Comparison of ENCODE assay signal across 8 mouse cellular contexts in the genomic region with DNA sequence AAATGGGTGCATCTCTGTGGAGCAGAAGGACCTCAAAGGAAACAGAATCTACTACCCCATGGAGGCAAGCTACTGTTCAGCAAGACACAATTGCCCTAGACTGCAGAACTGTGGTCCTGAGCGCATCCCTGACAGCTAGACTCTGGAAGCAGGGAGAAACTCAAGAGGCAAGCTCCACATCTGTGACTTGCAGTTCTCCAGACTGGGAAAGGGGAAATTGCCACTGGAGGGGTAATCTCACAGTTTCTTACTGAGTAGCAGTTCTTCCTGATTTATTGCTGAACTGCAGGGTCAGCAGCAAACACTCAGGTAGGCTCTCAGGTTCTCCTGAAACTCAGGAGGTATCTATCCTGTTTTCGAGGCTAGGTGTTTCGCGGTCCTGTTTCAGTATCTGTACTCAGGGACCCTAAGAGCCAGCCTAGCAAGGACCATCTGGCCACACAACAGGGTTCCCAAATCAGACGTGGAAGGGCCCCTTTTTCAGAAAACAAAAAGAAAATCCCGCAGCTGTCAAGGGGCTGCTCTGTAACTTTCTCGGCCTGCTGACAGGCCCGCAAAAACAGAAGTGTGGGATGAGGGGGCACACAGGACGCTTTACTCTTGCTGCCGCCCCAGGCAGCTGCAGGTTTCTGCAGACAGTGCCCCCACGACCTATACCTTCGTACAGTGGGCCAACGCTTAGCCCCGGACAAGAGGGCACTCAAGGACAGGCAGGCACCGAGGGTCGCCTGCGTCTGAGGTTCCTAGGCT. TPM values are rescaled to one million over a fixed set of nuclear protein-coding genes. Genes with fewer than 3 reads are reported as not detected.
DNase-seq lines count a peak whose midpoint lies in the region; ATAC-seq and TF ChIP-seq lines count a peak whose summit lies in the region.

No protein-coding gene starts in this region.

- peaks cover 9% of the 10 kb centered on the region for H3K36me3 ChIP-seq in kidney, embryonic 15.5 days
- H3K36me3 ChIP-seq in forebrain, embryonic 14.5 days (ENCODE audit: control insufficient read depth, insufficient read depth, low read length), result peaks cover 13% of the 10 kb centered on the region
- H3K36me3 ChIP-seq in liver, embryonic 14.5 days (replicated peaks; ENCODE audit: control insufficient read depth, insufficient read depth, low read depth), result no peaks in the 10 kb centered on the region
- H3K36me3 ChIP-seq in stomach, embryonic 16.5 days (ENCODE audit: control insufficient read depth, insufficient read depth, low read length), result no peaks in the 10 kb centered on the region

- TF ChIP-seq EP300 in liver, embryonic 14.5 days (IDR thresholded peaks at IDR 0.05; ENCODE audit: low read depth), result no peak

- H3K4me1 ChIP-seq in kidney, embryonic 15.5 days, result peaks cover 28% of the 10 kb centered on the region
- H3K4me1 ChIP-seq in forebrain, embryonic 14.5 days (ENCODE audit: control insufficient read depth, insufficient read depth, low read length), result peaks cover 13% of the 10 kb centered on the region; the same call in 1 of the 2 replicates
- peaks cover 17 to 27% of the 10 kb centered on the region in 2 experiments for H3K4me1 ChIP-seq in liver, embryonic 14.5 days (replicated peaks; ENCODE audit: control insufficient read depth in 2 of 2, insufficient read depth in 2 of 2, low read length in 1 of 2)
- peaks cover 29% of the 10 kb centered on the region for H3K4me1 ChIP-seq in stomach, embryonic 16.5 days (ENCODE audit: control insufficient read depth, insufficient read depth, low read length)

- H3K4me3 ChIP-seq in kidney, embryonic 15.5 days (replicated peaks), result peak overlapping the region; percentile 87
- H3K4me3 ChIP-seq in forebrain, embryonic 14.5 days (ENCODE audit: low read depth, low read length), result peak overlapping the region; percentile 90
- H3K4me3 ChIP-seq in liver, embryonic 14.5 days (ENCODE audit: insufficient read depth in 1 of 2, low read depth in 2 of 2, low read length in 2 of 2), result peak overlapping the region; percentile 67 to 86
- peak overlapping the region; percentile 96 for H3K4me3 ChIP-seq in stomach, embryonic 16.5 days (replicated peaks; ENCODE audit: low read length)

- TF ChIP-seq CTCF in liver, embryonic 14.5 days (IDR thresholded peaks at IDR 0.05; ENCODE audit: low read depth), result 0 out of 2 replicates have a peak, but pooled peaks have one; percentile 11

- H3K27me3 ChIP-seq in kidney, embryonic 15.5 days, result no peaks in the 10 kb centered on the region
- no peaks in the 10 kb centered on the region for H3K27me3 ChIP-seq in forebrain, embryonic 14.5 days (replicated peaks; ENCODE audit: control insufficient read depth, insufficient read depth, low read length)
- H3K27me3 ChIP-seq in liver, embryonic 14.5 days (ENCODE audit: control insufficient read depth, insufficient read depth, low read length), result no peaks in the 10 kb centered on the region
- no peaks in the 10 kb centered on the region for H3K27me3 ChIP-seq in stomach, embryonic 16.5 days (ENCODE audit: control insufficient read depth, insufficient read depth, low read length)

- 10% methylated on average over 17 of the region's 17 CpGs for WGBS in kidney, embryonic 15.5 days
- 12% methylated on average over 17 of the region's 17 CpGs for WGBS in forebrain, embryonic 14.5 days
- 9% methylated on average over 17 of the region's 17 CpGs for WGBS in liver, embryonic 14.5 days (ENCODE audit: insufficient replicate concordance)
- WGBS in stomach, embryonic 16.5 days, result 7% methylated on average over 17 of the region's 17 CpGs

- no peak for ATAC-seq in kidney, embryonic 15.5 days (replicated peaks; ENCODE audit: low FRiP score)
- no peak for ATAC-seq in forebrain, embryonic 14.5 days
- peak; percentile 11; the same call in 1 of the 2 replicates for ATAC-seq in liver, embryonic 14.5 days (ENCODE audit: insufficient read depth)
- ATAC-seq in stomach, embryonic 16.5 days (ENCODE audit: insufficient read depth, low FRiP score), result no peak

- H3K9ac ChIP-seq in kidney, embryonic 15.5 days, result peak overlapping the region; percentile 91
- peak overlapping the region; percentile 90 for H3K9ac ChIP-seq in forebrain, embryonic 14.5 days (ENCODE audit: low read length)
- H3K9ac ChIP-seq in liver, embryonic 14.5 days (replicated peaks), result peak overlapping the region; percentile 86
- peak overlapping the region; percentile 95 for H3K9ac ChIP-seq in stomach, embryonic 16.5 days (ENCODE audit: low read length)

- DNase-seq in kidney, postnatal 36 days, result no peak
- DNase-seq in MN1 (ENCODE audit: low spot score), result peak; percentile 10
- peak; percentile 4 for DNase-seq in forebrain, embryonic 14.5 days (ENCODE audit: low spot score)
- no peak for DNase-seq in liver, embryonic 14.5 days (ENCODE audit: low read depth in 3 of 3, low spot score in 3 of 3)
- no peak for DNase-seq in adrenal gland, postnatal 25 days
- DNase-seq in lung, postnatal 36 days, result no peak

- H3K9me3 ChIP-seq in kidney, embryonic 15.5 days (replicated peaks), result no peaks in the 10 kb centered on the region
- no peaks in the 10 kb centered on the region for H3K9me3 ChIP-seq in forebrain, embryonic 14.5 days (replicated peaks; ENCODE audit: control insufficient read depth, low read length)
- H3K9me3 ChIP-seq in liver, embryonic 14.5 days (ENCODE audit: control insufficient read depth, low read length), result no peaks in the 10 kb centered on the region
- H3K9me3 ChIP-seq in stomach, embryonic 16.5 days (replicated peaks; ENCODE audit: control insufficient read depth, low read length), result no peaks in the 10 kb centered on the region

- H3K27ac ChIP-seq in kidney, embryonic 15.5 days, result peak overlapping the region; percentile 90
- peak overlapping the region; percentile 84 for H3K27ac ChIP-seq in forebrain, embryonic 14.5 days (ENCODE audit: low read depth, low read length)
- H3K27ac ChIP-seq in liver, embryonic 14.5 days, result peak overlapping the region; percentile 5; the same call in 1 of the 2 replicates
- peak overlapping the region; percentile 77 for H3K27ac ChIP-seq in stomach, embryonic 16.5 days (ENCODE audit: low read length)

- peak overlapping the region; percentile 90 for H3K4me2 ChIP-seq in kidney, embryonic 15.5 days
- H3K4me2 ChIP-seq in forebrain, embryonic 14.5 days (ENCODE audit: low read length), result peak overlapping the region; percentile 60
- peak overlapping the region; percentile 87 for H3K4me2 ChIP-seq in liver, embryonic 14.5 days (ENCODE audit: low read depth)
- H3K4me2 ChIP-seq in stomach, embryonic 16.5 days (ENCODE audit: low read depth, low read length), result peak overlapping the region; percentile 71

RNA-seq across cellular contexts. Expression of gene Capn15, which starts 0.9 kb away (rescaled TPM):
- 22.7 and 31.6 TPM in 2 replicates for polyA plus RNA-seq in kidney, embryonic 15.5 days (2015; fragmentation: Nextera tagmentation; extraction: Ambion mirVana)
- polyA plus RNA-seq in forebrain, embryonic 14.5 days (2014; fragmentation: Nextera tagmentation; extraction: Ambion mirVana), result 17.0 and 20.3 TPM in 2 replicates
- polyA plus RNA-seq in liver, embryonic 14.5 days (2012; rRNA removed), result 7.7 and 9.0 TPM in 2 replicates
- polyA plus RNA-seq in liver, embryonic 14.5 days (2014; fragmentation: Nextera tagmentation; extraction: Ambion mirVana), result 8.3 and 11.8 TPM in 2 replicates
- 21.6 and 23.3 TPM in 2 replicates for polyA plus RNA-seq in stomach, embryonic 16.5 days (2015; fragmentation: Nextera tagmentation; extraction: Ambion mirVana)
- 22.8 and 24.5 TPM in 2 replicates for total RNA-seq in adrenal gland, postnatal 25 days (2021)

RNA-seq across cellular contexts. Expression of gene A930017K11Rik, which starts 32.4 kb away (rescaled TPM):
- polyA plus RNA-seq in kidney, embryonic 15.5 days (2015; fragmentation: Nextera tagmentation; extraction: Ambion mirVana), result 5.4 and 5.7 TPM in 2 replicates
- polyA plus RNA-seq in forebrain, embryonic 14.5 days (2014; fragmentation: Nextera tagmentation; extraction: Ambion mirVana), result 0.18 TPM in 1 of 2 replicates, not detected in the other
- polyA plus RNA-seq in liver, embryonic 14.5 days (2012; rRNA removed), result 0.16 and 0.24 TPM in 2 replicates
- polyA plus RNA-seq in liver, embryonic 14.5 days (2014; fragmentation: Nextera tagmentation; extraction: Ambion mirVana), result 0.13 and 0.37 TPM in 2 replicates
- polyA plus RNA-seq in stomach, embryonic 16.5 days (2015; fragmentation: Nextera tagmentation; extraction: Ambion mirVana), result 0.11 and 0.31 TPM in 2 replicates
- not detected in 2 replicates for total RNA-seq in adrenal gland, postnatal 25 days (2021)

RNA-seq across cellular contexts. Expression of gene Nhlrc4, which starts 40.0 kb away (rescaled TPM):
- polyA plus RNA-seq in kidney, embryonic 15.5 days (2015; fragmentation: Nextera tagmentation; extraction: Ambion mirVana), result 1.5 TPM in 2 replicates
- not detected in 2 replicates for polyA plus RNA-seq in forebrain, embryonic 14.5 days (2014; fragmentation: Nextera tagmentation; extraction: Ambion mirVana)
- polyA plus RNA-seq in liver, embryonic 14.5 days (2012; rRNA removed), result 4.3 and 8.9 TPM in 2 replicates
- 1.9 and 4.6 TPM in 2 replicates for polyA plus RNA-seq in liver, embryonic 14.5 days (2014; fragmentation: Nextera tagmentation; extraction: Ambion mirVana)
- 0.12 and 0.66 TPM in 2 replicates for polyA plus RNA-seq in stomach, embryonic 16.5 days (2015; fragmentation: Nextera tagmentation; extraction: Ambion mirVana)
- total RNA-seq in adrenal gland, postnatal 25 days (2021), result not detected in 2 replicates

RNA-seq across cellular contexts. Expression of gene Pigq, which starts 40.0 kb away (rescaled TPM):
- polyA plus RNA-seq in kidney, embryonic 15.5 days (2015; fragmentation: Nextera tagmentation; extraction: Ambion mirVana), result 72.2 and 76.4 TPM in 2 replicates
- 49.5 and 52.6 TPM in 2 replicates for polyA plus RNA-seq in forebrain, embryonic 14.5 days (2014; fragmentation: Nextera tagmentation; extraction: Ambion mirVana)
- 270 and 414 TPM in 2 replicates for polyA plus RNA-seq in liver, embryonic 14.5 days (2012; rRNA removed)
- polyA plus RNA-seq in liver, embryonic 14.5 days (2014; fragmentation: Nextera tagmentation; extraction: Ambion mirVana), result 170 and 186 TPM in 2 replicates
- 57.2 and 62.0 TPM in 2 replicates for polyA plus RNA-seq in stomach, embryonic 16.5 days (2015; fragmentation: Nextera tagmentation; extraction: Ambion mirVana)
- total RNA-seq in adrenal gland, postnatal 25 days (2021), result 110 and 113 TPM in 2 replicates

Comparison
In these comparisons a context has a peak if more than half of its experiments do, and no peak if none do; other contexts are left out.
1. H3K27ac ChIP-seq: peak in every context shown above with its lines; median percentile 90 in kidney, embryonic 15.5 days; 84 in forebrain, embryonic 14.5 days; 77 in stomach, embryonic 16.5 days; 5 in liver, embryonic 14.5 days.
2. DNase-seq: peak in MN1 (single experiment) and forebrain, embryonic 14.5 days (single experiment); none in kidney, postnatal 36 days (0 of 2), liver, embryonic 14.5 days (0 of 3), adrenal gland, postnatal 25 days (single experiment) and lung, postnatal 36 days (single experiment).
3. Peak in every context shown above with its lines, with median percentiles within 50 percentile points of each other: H3K4me2 ChIP-seq, H3K4me3 ChIP-seq and H3K9ac ChIP-seq.